Comparison of ENCODE assay signal across 16 mouse cellular contexts in the genomic region with DNA sequence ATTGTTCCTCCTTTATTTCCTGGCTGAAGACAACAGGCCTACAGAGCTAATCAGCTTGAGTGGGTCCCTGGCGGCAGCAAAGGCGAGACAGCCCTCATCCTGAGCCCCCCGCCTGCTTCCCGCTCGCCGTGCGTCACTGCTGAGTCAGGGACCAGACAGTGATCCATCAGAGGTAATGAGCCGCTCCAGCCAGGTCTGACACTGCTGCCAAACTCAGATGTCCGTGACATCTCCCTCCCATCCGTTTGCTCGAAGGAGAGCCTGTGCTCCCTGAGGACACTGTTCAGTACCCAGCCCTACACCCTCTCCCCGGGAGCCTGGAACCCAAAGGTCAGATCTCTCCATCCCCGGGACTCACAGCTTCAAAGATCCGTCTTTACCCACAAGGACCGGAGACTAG. TPM values are rescaled to one million over a fixed set of nuclear protein-coding genes. Genes with fewer than 3 reads are reported as not detected.
A peak's percentile ranks its signal among the peaks of the same experiment; 100 is the strongest.
DNase-seq lines count a peak whose midpoint lies in the region; ATAC-seq lines count a peak whose summit lies in the region.
"Had no signal": no experiment of that assay in that cellular context is flagged by ENCODE, and none has a peak within 500 bp of the region (broad histone marks: within the 10 kb centered on the region; RNA-seq: fewer than 3 reads in every experiment).

No protein-coding gene starts in this region.

- H3K9ac ChIP-seq in hindbrain, embryonic 11.5 days (ENCODE audit: low read depth, low read length), result no peak overlapping the region
- H3K9ac ChIP-seq: limb, embryonic 12.5 days had no signal

- H3K4me3 ChIP-seq in hindbrain, embryonic 11.5 days (ENCODE audit: low read depth, low read length), result no peak overlapping the region
- no peak overlapping the region for H3K4me3 ChIP-seq in hindbrain, embryonic 10.5 days
- H3K4me3 ChIP-seq: limb, embryonic 12.5 days had no signal

- no peak overlapping the region for H3K4me2 ChIP-seq in hindbrain, embryonic 11.5 days (replicated peaks; ENCODE audit: low read depth, low read length)
- H3K4me2 ChIP-seq: limb, embryonic 12.5 days had no signal

- peaks cover 8% of the 10 kb centered on the region for H3K4me1 ChIP-seq in hindbrain, embryonic 11.5 days (replicated peaks; ENCODE audit: control insufficient read depth, insufficient read depth, low read length)
- peaks cover 29% of the 10 kb centered on the region for H3K4me1 ChIP-seq in hindbrain, embryonic 10.5 days (replicated peaks)

- peaks cover 21% of the 10 kb centered on the region for H3K36me3 ChIP-seq in hindbrain, embryonic 11.5 days (ENCODE audit: control insufficient read depth, insufficient read depth, low read length)
- H3K36me3 ChIP-seq in hindbrain, embryonic 10.5 days, result peaks cover 94% of the 10 kb centered on the region

- H3K27me3 ChIP-seq in hindbrain, embryonic 11.5 days (ENCODE audit: control insufficient read depth, insufficient read depth, low read length), result no peaks in the 10 kb centered on the region
- H3K27me3 ChIP-seq in hindbrain, embryonic 10.5 days (ENCODE audit: insufficient read depth, poor library complexity, severe bottlenecking), result no peaks in the 10 kb centered on the region
- H3K27me3 ChIP-seq: limb, embryonic 12.5 days had no signal

- 68% methylated on average over 15 of the region's 15 CpGs for WGBS in hindbrain, embryonic 11.5 days
- WGBS in hindbrain, embryonic 10.5 days, result 82% methylated on average over 15 of the region's 15 CpGs

- no peak for ATAC-seq in hindbrain, embryonic 11.5 days (ENCODE audit: low FRiP score)
- ATAC-seq: forebrain, embryonic 14.5 days; intestine, postnatal 0 days had no signal

- intact Hi-C loops in heart, postnatal 14 days (cut with DNase I), result no loop called here

- peak overlapping the region; percentile 54; the same call in 1 of the 2 replicates for H3K27ac ChIP-seq in hindbrain, embryonic 11.5 days (ENCODE audit: low read depth, low read length)
- H3K27ac ChIP-seq in hindbrain, embryonic 10.5 days, result no peak overlapping the region
- H3K27ac ChIP-seq: limb, embryonic 12.5 days had no signal

- DNase-seq in hindbrain, embryonic 11.5 days (ENCODE audit: low spot score), result no peak
- no peak for DNase-seq in hindbrain, embryonic 10.5 days (ENCODE audit: low spot score)
- DNase-seq in adrenal gland, adult 2 months, result peak; percentile 93
- peak; percentile 87 for DNase-seq in kidney, adult 11 months
- peak; percentile 77 for DNase-seq in kidney, postnatal 14 days
- no peak for DNase-seq in spleen, postnatal 14 days (ENCODE audit: low spot score in 2 of 2)
- no peak for DNase-seq in natural killer cell, adult 2 months (ENCODE audit: low spot score in 2 of 2)
- DNase-seq in heart, postnatal 14 days, result no peak
- DNase-seq: cerebellum, adult 18-20 months; heart, postnatal 36 days; lung, adult 18-20 months; thymus, postnatal 4 days had no signal

- H3K9me3 ChIP-seq in hindbrain, embryonic 11.5 days (ENCODE audit: control insufficient read depth, low read length), result no peaks in the 10 kb centered on the region
- H3K9me3 ChIP-seq in hindbrain, embryonic 10.5 days, result no peaks in the 10 kb centered on the region
- H3K9me3 ChIP-seq: limb, embryonic 12.5 days had no signal

RNA-seq across cellular contexts. Expression of a gene that starts 7.0 kb away (rescaled TPM):
- 259 and 306 TPM in 2 replicates for polyA plus RNA-seq in hindbrain, embryonic 11.5 days (2014; fragmentation: Nextera tagmentation; extraction: Ambion mirVana)
- 356 and 388 TPM in 2 replicates for polyA plus RNA-seq in hindbrain, embryonic 10.5 days (2016; fragmentation: Nextera tagmentation; extraction: Ambion mirVana)
- 1,000 to 10,000 TPM; 1,249 to 2,157 TPM for total RNA-seq in adrenal gland, adult 2 months (2021)
- polyA plus RNA-seq in adrenal gland, adult 2 months (2012; rRNA removed), result 567 and 624 TPM in 2 replicates
- total RNA-seq in heart, postnatal 14 days (2021), result 10 to 100 TPM; 38.9 to 41.2 TPM

RNA-seq across cellular contexts. Expression of a gene that starts 24.6 kb away (rescaled TPM):
- polyA plus RNA-seq in hindbrain, embryonic 11.5 days (2014; fragmentation: Nextera tagmentation; extraction: Ambion mirVana), result 2.6 and 2.8 TPM in 2 replicates
- polyA plus RNA-seq in hindbrain, embryonic 10.5 days (2016; fragmentation: Nextera tagmentation; extraction: Ambion mirVana), result 3.2 and 3.3 TPM in 2 replicates
- 10 to 100 TPM in 1 of 2 experiments, 1 to 10 TPM in 1; 3.5 to 11.4 TPM for total RNA-seq in adrenal gland, adult 2 months (2021)
- 1.3 and 1.6 TPM in 2 replicates for polyA plus RNA-seq in adrenal gland, adult 2 months (2012; rRNA removed)
- under 1 TPM; 0.24 to 0.36 TPM for total RNA-seq in heart, postnatal 14 days (2021)
- total RNA-seq: monocyte, adult 5-6 weeks had no signal

RNA-seq across cellular contexts. Expression of a gene that starts 48.3 kb away (rescaled TPM):
- polyA plus RNA-seq in hindbrain, embryonic 11.5 days (2014; fragmentation: Nextera tagmentation; extraction: Ambion mirVana), result 13.8 and 14.9 TPM in 2 replicates
- 6.1 and 6.9 TPM in 2 replicates for polyA plus RNA-seq in hindbrain, embryonic 10.5 days (2016; fragmentation: Nextera tagmentation; extraction: Ambion mirVana)
- 10 to 100 TPM; 47.4 to 47.5 TPM for total RNA-seq in adrenal gland, adult 2 months (2021)
- 14.2 and 16.8 TPM in 2 replicates for polyA plus RNA-seq in adrenal gland, adult 2 months (2012; rRNA removed)
- 10 to 100 TPM; 12.2 to 13.4 TPM for total RNA-seq in heart, postnatal 14 days (2021)

RNA-seq across cellular contexts. Expression of a gene that starts 53.9 kb away (rescaled TPM):
- 17.4 and 17.8 TPM in 2 replicates for polyA plus RNA-seq in hindbrain, embryonic 11.5 days (2014; fragmentation: Nextera tagmentation; extraction: Ambion mirVana)
- 22.7 and 27.3 TPM in 2 replicates for polyA plus RNA-seq in hindbrain, embryonic 10.5 days (2016; fragmentation: Nextera tagmentation; extraction: Ambion mirVana)
- 10 to 100 TPM; 38.3 to 55.4 TPM for total RNA-seq in adrenal gland, adult 2 months (2021)
- 29.4 and 36.5 TPM in 2 replicates for polyA plus RNA-seq in adrenal gland, adult 2 months (2012; rRNA removed)
- 1 to 10 TPM; 6.2 to 7.6 TPM for total RNA-seq in heart, postnatal 14 days (2021)

Comparison
In these comparisons a context has a peak if more than half of its experiments do, and no peak if none do; other contexts are left out.
1. DNase-seq: peak in adrenal gland, adult 2 months (single experiment), kidney, adult 11 months (single experiment) and kidney, postnatal 14 days (single experiment); none in hindbrain, embryonic 11.5 days (single experiment), hindbrain, embryonic 10.5 days (single experiment), spleen, postnatal 14 days (0 of 2), natural killer cell, adult 2 months (0 of 2) and heart, postnatal 14 days (0 of 2).